In the genomic region with DNA sequence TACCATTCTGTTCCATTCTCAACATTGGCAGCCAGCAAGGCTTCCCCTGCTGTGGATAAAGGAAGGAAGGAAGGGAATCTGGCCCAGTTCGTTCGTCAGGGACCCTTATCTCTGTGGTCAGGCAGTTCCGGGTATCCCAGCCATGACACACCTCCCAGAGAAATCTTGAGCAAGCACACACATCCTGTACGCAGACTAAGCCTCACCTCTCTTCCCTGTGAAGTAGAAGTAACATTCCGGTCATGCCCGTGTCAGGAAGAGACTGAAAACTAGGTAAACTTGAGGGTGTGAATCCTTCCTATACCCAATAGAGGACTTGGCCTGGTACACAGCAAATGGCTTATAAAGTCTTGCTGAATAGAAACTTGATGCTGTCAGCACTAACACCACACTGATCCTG, we compare ENCODE assay signal across 9 mouse cellular contexts. TPM values are rescaled to one million over a fixed set of nuclear protein-coding genes. Genes with fewer than 3 reads are reported as not detected.
DNase-seq lines count a peak whose midpoint lies in the region; ATAC-seq and TF ChIP-seq lines count a peak whose summit lies in the region.
"Had no signal": no experiment of that assay in that cellular context is flagged by ENCODE, and none has a peak within 500 bp of the region (broad histone marks: within the 10 kb centered on the region; RNA-seq: fewer than 3 reads in every experiment).

No protein-coding gene starts in this region.

- H3K9ac ChIP-seq in forebrain, embryonic 14.5 days (ENCODE audit: low read length): no peak overlapping the region
- no peak overlapping the region for H3K9ac ChIP-seq in forebrain, postnatal 0 days
- 0 out of 2 replicates have a peak overlapping the region, but pooled peaks have one; percentile 33 for H3K9ac ChIP-seq in heart, embryonic 12.5 days
- H3K9ac ChIP-seq in hindbrain, postnatal 0 days (replicated peaks; ENCODE audit: low read length): no peak overlapping the region

- 0 out of 2 replicates have a peak overlapping the region, but pooled peaks have one; percentile 14 for H3K27ac ChIP-seq in forebrain, embryonic 14.5 days (ENCODE audit: low read depth, low read length)
- no peak overlapping the region for H3K27ac ChIP-seq in forebrain, postnatal 0 days (ENCODE audit: low read depth, low read length)
- H3K27ac ChIP-seq in heart, embryonic 12.5 days (ENCODE audit: poor library complexity, severe bottlenecking): peak overlapping the region; percentile 92
- H3K27ac ChIP-seq in limb, embryonic 10.5 days: peak overlapping the region; percentile 34; the same call in 1 of the 2 replicates
- H3K27ac ChIP-seq in hindbrain, postnatal 0 days: no peak overlapping the region

- DNase-seq in forebrain, embryonic 14.5 days (ENCODE audit: low spot score): no peak
- no peak for DNase-seq in forebrain, postnatal 0 days
- no peak for DNase-seq in limb, embryonic 10.5 days (ENCODE audit: low spot score)
- no peak for DNase-seq in cerebellum, adult 11 months
- DNase-seq in hindbrain, postnatal 0 days (ENCODE audit: low spot score): no peak
- DNase-seq: gastrocnemius, postnatal 10 days had no signal

- H3K4me1 ChIP-seq in forebrain, embryonic 14.5 days (ENCODE audit: control insufficient read depth, insufficient read depth, low read length): peaks cover 29% of the 10 kb centered on the region
- H3K4me1 ChIP-seq in forebrain, postnatal 0 days (ENCODE audit: insufficient read depth): no peaks in the 10 kb centered on the region
- H3K4me1 ChIP-seq in heart, embryonic 12.5 days (replicated peaks): peaks cover 97% of the 10 kb centered on the region
- H3K4me1 ChIP-seq in limb, embryonic 10.5 days: peaks cover 69% of the 10 kb centered on the region
- H3K4me1 ChIP-seq in hindbrain, postnatal 0 days (ENCODE audit: insufficient read depth, low read length): peaks cover 15% of the 10 kb centered on the region

- H3K4me3 ChIP-seq in forebrain, embryonic 14.5 days (ENCODE audit: low read depth, low read length): no peak overlapping the region
- no peak overlapping the region for H3K4me3 ChIP-seq in forebrain, postnatal 0 days (ENCODE audit: low read depth, low read length)
- no peak overlapping the region for H3K4me3 ChIP-seq in heart, embryonic 12.5 days
- H3K4me3 ChIP-seq in limb, embryonic 10.5 days: no peak overlapping the region
- H3K4me3 ChIP-seq in hindbrain, postnatal 0 days (ENCODE audit: low read length): no peak overlapping the region

- no peaks in the 10 kb centered on the region for H3K27me3 ChIP-seq in forebrain, embryonic 14.5 days (replicated peaks; ENCODE audit: control insufficient read depth, insufficient read depth, low read length)
- no peaks in the 10 kb centered on the region for H3K27me3 ChIP-seq in forebrain, postnatal 0 days (ENCODE audit: insufficient read depth, low read length)
- H3K27me3 ChIP-seq in heart, embryonic 12.5 days (replicated peaks): no peaks in the 10 kb centered on the region
- H3K27me3 ChIP-seq in limb, embryonic 10.5 days (ENCODE audit: low read depth, poor library complexity, severe bottlenecking): no peaks in the 10 kb centered on the region
- no peaks in the 10 kb centered on the region for H3K27me3 ChIP-seq in hindbrain, postnatal 0 days (ENCODE audit: insufficient read depth, low read length)

- TF ChIP-seq CTCF in forebrain, postnatal 0 days (IDR thresholded peaks at IDR 0.05; ENCODE audit: low read depth): no peak
- no peak for TF ChIP-seq CTCF in hindbrain, postnatal 0 days (IDR thresholded peaks at IDR 0.05; ENCODE audit: low read depth)

- no peaks in the 10 kb centered on the region for H3K9me3 ChIP-seq in forebrain, embryonic 14.5 days (replicated peaks; ENCODE audit: control insufficient read depth, low read length)
- H3K9me3 ChIP-seq in forebrain, postnatal 0 days (ENCODE audit: low read length): no peaks in the 10 kb centered on the region
- H3K9me3 ChIP-seq in heart, embryonic 12.5 days (replicated peaks): no peaks in the 10 kb centered on the region
- no peaks in the 10 kb centered on the region for H3K9me3 ChIP-seq in limb, embryonic 10.5 days (replicated peaks)
- no peaks in the 10 kb centered on the region for H3K9me3 ChIP-seq in hindbrain, postnatal 0 days (ENCODE audit: low read length)

- no peak for ATAC-seq in forebrain, embryonic 14.5 days
- no peak for ATAC-seq in forebrain, postnatal 0 days
- peak; percentile 66 for ATAC-seq in heart, embryonic 12.5 days (ENCODE audit: insufficient number of reproducible peaks, low FRiP score)
- peak; percentile 34; the same call in 1 of the 2 replicates for ATAC-seq in megakaryocyte-erythroid progenitor cell, adult 5-6 weeks (replicated peaks; ENCODE audit: low FRiP score, low TSS enrichment, poor library complexity, severe bottlenecking)
- no peak for ATAC-seq in hindbrain, postnatal 0 days
- no peak for ATAC-seq in activated CD4-positive, CD25-positive, alpha-beta regulatory T cell, adult 4 months

- H3K36me3 ChIP-seq in forebrain, embryonic 14.5 days (ENCODE audit: control insufficient read depth, insufficient read depth, low read length): no peaks in the 10 kb centered on the region
- no peaks in the 10 kb centered on the region for H3K36me3 ChIP-seq in forebrain, postnatal 0 days (ENCODE audit: insufficient read depth)
- no peaks in the 10 kb centered on the region for H3K36me3 ChIP-seq in heart, embryonic 12.5 days
- no peaks in the 10 kb centered on the region for H3K36me3 ChIP-seq in limb, embryonic 10.5 days
- H3K36me3 ChIP-seq in hindbrain, postnatal 0 days (ENCODE audit: insufficient read depth, low read length): no peaks in the 10 kb centered on the region

- WGBS in forebrain, embryonic 14.5 days: 73% methylated on average over 6 of the region's 6 CpGs
- 68% methylated on average over 6 of the region's 6 CpGs for WGBS in forebrain, postnatal 0 days
- WGBS in heart, embryonic 12.5 days: 6% methylated on average over 6 of the region's 6 CpGs
- 72% methylated on average over 6 of the region's 6 CpGs for WGBS in limb, embryonic 10.5 days
- WGBS in hindbrain, postnatal 0 days: 61% methylated on average over 6 of the region's 6 CpGs

- no peak overlapping the region for H3K4me2 ChIP-seq in forebrain, embryonic 14.5 days (ENCODE audit: low read length)
- H3K4me2 ChIP-seq in forebrain, postnatal 0 days (ENCODE audit: low read depth): no peak overlapping the region
- peak overlapping the region; percentile 52 for H3K4me2 ChIP-seq in heart, embryonic 12.5 days
- H3K4me2 ChIP-seq in hindbrain, postnatal 0 days (ENCODE audit: low read depth, low read length): no peak overlapping the region

RNA-seq across cellular contexts. Expression of gene Nek6, which starts 21.9 kb away (rescaled TPM):
- 95.1 and 96.7 TPM in 2 replicates for polyA plus RNA-seq in forebrain, embryonic 14.5 days (2014; fragmentation: Nextera tagmentation; extraction: Ambion mirVana)
- 19.7 and 21.0 TPM in 2 replicates for total RNA-seq in forebrain, postnatal 0 days (2014; rRNA removed)
- 59.6 and 69.3 TPM in 2 replicates for polyA plus RNA-seq in forebrain, postnatal 0 days (2015; fragmentation: Nextera tagmentation; extraction: Ambion mirVana)
- 71.8 and 79.2 TPM in 2 replicates for polyA plus RNA-seq in heart, embryonic 12.5 days (2016; fragmentation: Nextera tagmentation; extraction: Ambion mirVana)
- 67.5 and 83.4 TPM in 2 replicates for polyA plus RNA-seq in limb, embryonic 10.5 days (2016; fragmentation: Nextera tagmentation; extraction: Ambion mirVana)
- not detected in 2 replicates for total RNA-seq in megakaryocyte-erythroid progenitor cell, adult 5-6 weeks (2014; fragmentation: Nextera tagmentation)
- 0.05 and 0.65 TPM in 2 replicates for total RNA-seq in megakaryocyte-erythroid progenitor cell, adult 5-6 weeks (2017)
- total RNA-seq in hindbrain, postnatal 0 days (2014; rRNA removed): 27.5 and 29.4 TPM in 2 replicates
- 65.3 and 75.1 TPM in 2 replicates for polyA plus RNA-seq in hindbrain, postnatal 0 days (2015; fragmentation: Nextera tagmentation; extraction: Ambion mirVana)
- polyA plus RNA-seq in activated CD4-positive, CD25-positive, alpha-beta regulatory T cell, adult 4 months (2017; shearing (Covaris generic)): 1 to 10 TPM; 3.0 to 3.5 TPM

Comparison
In these comparisons a context has a peak if more than half of its experiments do, and no peak if none do; other contexts are left out.
1. H3K27ac ChIP-seq: peak in forebrain, embryonic 14.5 days (single experiment), heart, embryonic 12.5 days (single experiment) and limb, embryonic 10.5 days (single experiment); none in forebrain, postnatal 0 days (single experiment) and hindbrain, postnatal 0 days (single experiment).
2. ATAC-seq: peak in heart, embryonic 12.5 days (single experiment) and megakaryocyte-erythroid progenitor cell, adult 5-6 weeks (single experiment); none in forebrain, embryonic 14.5 days (single experiment), forebrain, postnatal 0 days (single experiment), hindbrain, postnatal 0 days (single experiment) and activated CD4-positive, CD25-positive, alpha-beta regulatory T cell, adult 4 months (single experiment).
3. RNA of gene Nek6, which starts 21.9 kb away (polyA plus RNA-seq): 95.1 to 96.7 TPM in forebrain, embryonic 14.5 days, 67.5 to 83.4 TPM in limb, embryonic 10.5 days, 71.8 to 79.2 TPM in heart, embryonic 12.5 days, 65.3 to 75.1 TPM in hindbrain, postnatal 0 days and 59.6 to 69.3 TPM in forebrain, postnatal 0 days; 3.0 to 3.5 TPM in activated CD4-positive, CD25-positive, alpha-beta regulatory T cell, adult 4 months; every median in the first group is over 10 times any median in the second.